Mouse (Mus musculus) granulocyte monocyte progenitor cell, adult 5-6 weeks (primary cell): ENCODE results near the gene Olfr98. TPM values are rescaled to one million over a fixed set of nuclear protein-coding genes. Genes with fewer than 3 reads are reported as not detected.

ENCODE experiments used
- total RNA-seq, 2 experiments: library from RNA; stranded (forward) in 1 of 2; stranded (reverse) in 1 of 2; fragments of 200-712, 200-1000 nt in 1 of 2; fragments of >200 nt in 1 of 2; fragmentation: Nextera tagmentation in 1 of 2; gene quantifications; 2 replicates each; pipeline ENCODE4 v1.2.3; 2014 to 2017

Olfr98 gene
- total RNA-seq, 2 experiments from 2014 or later = not detected

Other genes starting within 250 kb of the Olfr98 start
- not detected in 2 replicates for gene Mog, start 240.4 kb downstream of the Olfr98 start, total RNA-seq (2014; fragmentation: Nextera tagmentation)
- not detected in 2 replicates for gene Mog, start 240.4 kb downstream of the Olfr98 start, total RNA-seq (2017)
- 1.3 and 2.0 TPM in 2 replicates for gene Gabbr1, start 217.8 kb downstream of the Olfr98 start, total RNA-seq (2014; fragmentation: Nextera tagmentation)
- gene Gabbr1, start 217.8 kb downstream of the Olfr98 start, total RNA-seq (2017) = 0.57 and 1.7 TPM in 2 replicates
- gene Olfr90, start 175.2 kb downstream of the Olfr98 start, total RNA-seq (2014; fragmentation: Nextera tagmentation) = not detected in 2 replicates
- gene Olfr90, start 175.2 kb downstream of the Olfr98 start, total RNA-seq (2017) = not detected in 2 replicates
- not detected in 2 replicates for gene Olfr91, start 165.5 kb downstream of the Olfr98 start, total RNA-seq (2014; fragmentation: Nextera tagmentation)
- gene Olfr91, start 165.5 kb downstream of the Olfr98 start, total RNA-seq (2017) = not detected in 2 replicates
- not detected in 2 replicates for gene Olfr92, start 143.7 kb downstream of the Olfr98 start, total RNA-seq (2014; fragmentation: Nextera tagmentation)
- not detected in 2 replicates for gene Olfr92, start 143.7 kb downstream of the Olfr98 start, total RNA-seq (2017)
- not detected in 2 replicates for gene Olfr93, start 102.3 kb downstream of the Olfr98 start, total RNA-seq (2014; fragmentation: Nextera tagmentation)
- not detected in 2 replicates for gene Olfr93, start 102.3 kb downstream of the Olfr98 start, total RNA-seq (2017)
- gene Ubd, start 69.9 kb downstream of the Olfr98 start, total RNA-seq (2014; fragmentation: Nextera tagmentation) = not detected in 2 replicates
- not detected in 2 replicates for gene Ubd, start 69.9 kb downstream of the Olfr98 start, total RNA-seq (2017)
- gene Olfr94, start 62.8 kb downstream of the Olfr98 start, total RNA-seq (2014; fragmentation: Nextera tagmentation) = not detected in 2 replicates
- gene Olfr94, start 62.8 kb downstream of the Olfr98 start, total RNA-seq (2017) = not detected in 2 replicates
- not detected in 2 replicates for gene Olfr95, start 50.6 kb downstream of the Olfr98 start, total RNA-seq (2014; fragmentation: Nextera tagmentation)
- gene Olfr95, start 50.6 kb downstream of the Olfr98 start, total RNA-seq (2017) = not detected in 2 replicates
- not detected in 2 replicates for gene Olfr96, start 43.6 kb downstream of the Olfr98 start, total RNA-seq (2014; fragmentation: Nextera tagmentation)
- not detected in 2 replicates for gene Olfr96, start 43.6 kb downstream of the Olfr98 start, total RNA-seq (2017)
- gene Olfr97, start 26.4 kb downstream of the Olfr98 start, total RNA-seq (2014; fragmentation: Nextera tagmentation) = not detected in 2 replicates
- gene Olfr97, start 26.4 kb downstream of the Olfr98 start, total RNA-seq (2017) = not detected in 2 replicates
- 7.3 and 9.4 TPM in 2 replicates for gene H2-M3, start 6.5 kb upstream of the Olfr98 start, total RNA-seq (2014; fragmentation: Nextera tagmentation)
- gene H2-M3, start 6.5 kb upstream of the Olfr98 start, total RNA-seq (2017) = 16.9 and 23.6 TPM in 2 replicates
- not detected in 2 replicates for gene Olfr99, start 19.7 kb upstream of the Olfr98 start, total RNA-seq (2014; fragmentation: Nextera tagmentation)
- not detected in 2 replicates for gene Olfr99, start 19.7 kb upstream of the Olfr98 start, total RNA-seq (2017)
- not detected in 2 replicates for gene Olfr101, start 40.6 kb upstream of the Olfr98 start, total RNA-seq (2014; fragmentation: Nextera tagmentation)
- not detected in 2 replicates for gene Olfr101, start 40.6 kb upstream of the Olfr98 start, total RNA-seq (2017)
- not detected in 2 replicates for gene Olfr102, start 53.3 kb upstream of the Olfr98 start, total RNA-seq (2014; fragmentation: Nextera tagmentation)
- not detected in 2 replicates for gene Olfr102, start 53.3 kb upstream of the Olfr98 start, total RNA-seq (2017)
- gene Olfr103, start 75.9 kb upstream of the Olfr98 start, total RNA-seq (2014; fragmentation: Nextera tagmentation) = not detected in 2 replicates
- gene Olfr103, start 75.9 kb upstream of the Olfr98 start, total RNA-seq (2017) = not detected in 2 replicates
- not detected in 2 replicates for gene Olfr104-ps, start 95.8 kb upstream of the Olfr98 start, total RNA-seq (2014; fragmentation: Nextera tagmentation)
- not detected in 2 replicates for gene Olfr104-ps, start 95.8 kb upstream of the Olfr98 start, total RNA-seq (2017)
- not detected in 2 replicates for gene Olfr105-ps, start 115.3 kb upstream of the Olfr98 start, total RNA-seq (2014; fragmentation: Nextera tagmentation)
- gene Olfr105-ps, start 115.3 kb upstream of the Olfr98 start, total RNA-seq (2017) = not detected in 2 replicates
- gene Olfr106-ps, start 126.6 kb upstream of the Olfr98 start, total RNA-seq (2014; fragmentation: Nextera tagmentation) = not detected in 2 replicates
- gene Olfr106-ps, start 126.6 kb upstream of the Olfr98 start, total RNA-seq (2017) = not detected in 2 replicates
- not detected in 2 replicates for gene Olfr107, start 135.5 kb upstream of the Olfr98 start, total RNA-seq (2014; fragmentation: Nextera tagmentation)
- not detected in 2 replicates for gene Olfr107, start 135.5 kb upstream of the Olfr98 start, total RNA-seq (2017)
- not detected in 2 replicates for gene Olfr108, start 181.7 kb upstream of the Olfr98 start, total RNA-seq (2014; fragmentation: Nextera tagmentation)
- not detected in 2 replicates for gene Olfr108, start 181.7 kb upstream of the Olfr98 start, total RNA-seq (2017)
- gene Olfr109, start 195.2 kb upstream of the Olfr98 start, total RNA-seq (2014; fragmentation: Nextera tagmentation) = not detected in 2 replicates
- not detected in 2 replicates for gene Olfr109, start 195.2 kb upstream of the Olfr98 start, total RNA-seq (2017)
- gene H2-M2, start 219.8 kb upstream of the Olfr98 start, total RNA-seq (2014; fragmentation: Nextera tagmentation) = not detected in 2 replicates
- gene H2-M2, start 219.8 kb upstream of the Olfr98 start, total RNA-seq (2017) = not detected in 2 replicates
- gene Olfr110, start 228.7 kb upstream of the Olfr98 start, total RNA-seq (2014; fragmentation: Nextera tagmentation) = not detected in 2 replicates
- gene Olfr110, start 228.7 kb upstream of the Olfr98 start, total RNA-seq (2017) = not detected in 2 replicates
- gene Olfr111, start 244.3 kb upstream of the Olfr98 start, total RNA-seq (2014; fragmentation: Nextera tagmentation) = not detected in 2 replicates
- gene Olfr111, start 244.3 kb upstream of the Olfr98 start, total RNA-seq (2017) = not detected in 2 replicates